In the genomic region with DNA sequence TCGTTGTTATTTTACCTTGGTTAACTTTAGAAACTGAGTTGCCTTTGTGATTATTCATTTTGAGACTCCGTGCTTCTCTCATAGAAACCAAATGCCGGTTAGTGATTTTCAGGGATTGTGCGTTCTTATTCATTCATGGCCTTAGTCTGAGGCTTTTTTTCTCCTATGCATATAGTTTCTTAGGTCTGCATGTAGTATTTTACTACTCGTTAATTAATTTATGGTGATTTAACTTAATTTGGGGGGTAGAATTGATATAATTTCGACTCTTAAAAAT, we compare ENCODE assay signal across 8 mouse cellular contexts. TPM values are rescaled to one million over a fixed set of nuclear protein-coding genes. Genes with fewer than 3 reads are reported as not detected.
DNase-seq lines count a peak whose midpoint lies in the region; ATAC-seq lines count a peak whose summit lies in the region.

No protein-coding gene starts in this region.

- H3K9me3 ChIP-seq in lung, embryonic 16.5 days (ENCODE audit: control insufficient read depth, low read length) = no peaks in the 10 kb centered on the region
- no peaks in the 10 kb centered on the region for H3K9me3 ChIP-seq in forebrain, embryonic 13.5 days (replicated peaks)
- no peaks in the 10 kb centered on the region for H3K9me3 ChIP-seq in limb, embryonic 13.5 days
- no peaks in the 10 kb centered on the region for H3K9me3 ChIP-seq in stomach, embryonic 15.5 days

- no peak overlapping the region for H3K27ac ChIP-seq in lung, embryonic 16.5 days (ENCODE audit: low read length)
- peak overlapping the region; percentile 100 for H3K27ac ChIP-seq in forebrain, embryonic 13.5 days
- H3K27ac ChIP-seq in limb, embryonic 13.5 days = peak overlapping the region; percentile 99; the same call in 1 of the 2 replicates
- no peak overlapping the region for H3K27ac ChIP-seq in stomach, embryonic 15.5 days

- H3K27me3 ChIP-seq in lung, embryonic 16.5 days (ENCODE audit: control insufficient read depth, insufficient read depth, low read depth, low read length) = no peaks in the 10 kb centered on the region
- no peaks in the 10 kb centered on the region for H3K27me3 ChIP-seq in forebrain, embryonic 13.5 days
- H3K27me3 ChIP-seq in limb, embryonic 13.5 days = no peaks in the 10 kb centered on the region
- H3K27me3 ChIP-seq in stomach, embryonic 15.5 days (replicated peaks) = no peaks in the 10 kb centered on the region

- peaks cover 9% of the 10 kb centered on the region for H3K4me1 ChIP-seq in lung, embryonic 16.5 days (replicated peaks; ENCODE audit: control insufficient read depth, insufficient read depth, low read length)
- H3K4me1 ChIP-seq in forebrain, embryonic 13.5 days = peaks cover 17% of the 10 kb centered on the region
- H3K4me1 ChIP-seq in limb, embryonic 13.5 days = peaks cover 10% of the 10 kb centered on the region
- peaks cover 5% of the 10 kb centered on the region; the same call in 1 of the 2 replicates for H3K4me1 ChIP-seq in stomach, embryonic 15.5 days

- H3K4me2 ChIP-seq in lung, embryonic 16.5 days (ENCODE audit: low read depth, low read length) = peak overlapping the region; percentile 61
- H3K4me2 ChIP-seq in forebrain, embryonic 13.5 days = peak overlapping the region; percentile 60
- H3K4me2 ChIP-seq in limb, embryonic 13.5 days (replicated peaks) = peak overlapping the region; percentile 68
- H3K4me2 ChIP-seq in stomach, embryonic 15.5 days = peak overlapping the region; percentile 75

- peak overlapping the region; percentile 81 for H3K9ac ChIP-seq in lung, embryonic 16.5 days (ENCODE audit: low read length)
- peak overlapping the region; percentile 96 for H3K9ac ChIP-seq in forebrain, embryonic 13.5 days
- peak overlapping the region; percentile 92 for H3K9ac ChIP-seq in limb, embryonic 13.5 days
- peak overlapping the region; percentile 47; the same call in 1 of the 2 replicates for H3K9ac ChIP-seq in stomach, embryonic 15.5 days

- peak overlapping the region; percentile 69 for H3K4me3 ChIP-seq in lung, embryonic 16.5 days (ENCODE audit: low read length)
- peak overlapping the region; percentile 73 for H3K4me3 ChIP-seq in forebrain, embryonic 13.5 days
- H3K4me3 ChIP-seq in limb, embryonic 13.5 days = peak overlapping the region; percentile 68
- H3K4me3 ChIP-seq in stomach, embryonic 15.5 days (replicated peaks) = peak overlapping the region; percentile 68

- ATAC-seq in lung, embryonic 16.5 days (ENCODE audit: low read depth) = no peak
- no peak for ATAC-seq in forebrain, embryonic 13.5 days
- ATAC-seq in limb, embryonic 13.5 days (ENCODE audit: low FRiP score, low read depth) = no peak
- no peak for ATAC-seq in stomach, embryonic 15.5 days (ENCODE audit: insufficient read depth, low FRiP score, low read depth)
- ATAC-seq in monocyte, adult 5-6 weeks (replicated peaks; ENCODE audit: insufficient number of reproducible peaks, low FRiP score, low TSS enrichment, poor library complexity, severe bottlenecking) = no peak

- no peak for DNase-seq in lung, postnatal 14 days
- no peak for DNase-seq in frontal cortex, postnatal 10 days (ENCODE audit: low spot score in 2 of 2)
- DNase-seq in spleen, postnatal 4 days (ENCODE audit: low spot score in 2 of 2) = no peak

- 2% methylated on average over 6 of the region's 6 CpGs for WGBS in lung, embryonic 16.5 days
- WGBS in forebrain, embryonic 13.5 days = 1% methylated on average over 6 of the region's 6 CpGs
- 4% methylated on average over 6 of the region's 6 CpGs for WGBS in limb, embryonic 13.5 days
- WGBS in stomach, embryonic 15.5 days = 8% methylated on average over 6 of the region's 6 CpGs

- H3K36me3 ChIP-seq in lung, embryonic 16.5 days (ENCODE audit: control insufficient read depth, insufficient read depth, low read length) = no peaks in the 10 kb centered on the region
- H3K36me3 ChIP-seq in forebrain, embryonic 13.5 days (ENCODE audit: poor library complexity, severe bottlenecking) = no peaks in the 10 kb centered on the region
- H3K36me3 ChIP-seq in limb, embryonic 13.5 days = no peaks in the 10 kb centered on the region
- no peaks in the 10 kb centered on the region for H3K36me3 ChIP-seq in stomach, embryonic 15.5 days

RNA-seq across cellular contexts. Expression of a gene that starts 1.4 kb away (rescaled TPM):
- polyA plus RNA-seq in lung, embryonic 16.5 days (2015; fragmentation: Nextera tagmentation; extraction: Ambion mirVana) = 23.6 and 25.3 TPM in 2 replicates
- 81.8 and 85.3 TPM in 2 replicates for polyA plus RNA-seq in forebrain, embryonic 13.5 days (2015; fragmentation: Nextera tagmentation; extraction: Ambion mirVana)
- polyA plus RNA-seq in limb, embryonic 13.5 days (2015; fragmentation: Nextera tagmentation; extraction: Ambion mirVana) = 25.3 and 27.9 TPM in 2 replicates
- polyA plus RNA-seq in stomach, embryonic 15.5 days (2015; fragmentation: Nextera tagmentation; extraction: Ambion mirVana) = 9.3 and 12.2 TPM in 2 replicates
- 0.87 to 2.9 TPM in 2 of 3 replicates, not detected in the other for total RNA-seq in monocyte, adult 5-6 weeks (2017)

RNA-seq across cellular contexts. Expression of a gene that starts 49.6 kb away (rescaled TPM):
- not detected in 2 replicates for polyA plus RNA-seq in lung, embryonic 16.5 days (2015; fragmentation: Nextera tagmentation; extraction: Ambion mirVana)
- not detected in 2 replicates for polyA plus RNA-seq in forebrain, embryonic 13.5 days (2015; fragmentation: Nextera tagmentation; extraction: Ambion mirVana)
- polyA plus RNA-seq in limb, embryonic 13.5 days (2015; fragmentation: Nextera tagmentation; extraction: Ambion mirVana) = not detected in 2 replicates
- not detected in 2 replicates for polyA plus RNA-seq in stomach, embryonic 15.5 days (2015; fragmentation: Nextera tagmentation; extraction: Ambion mirVana)
- total RNA-seq in monocyte, adult 5-6 weeks (2017) = 0.76 TPM in 1 of 3 replicates, not detected in the others

RNA-seq across cellular contexts. Expression of a gene that starts 49.6 kb away (rescaled TPM):
- polyA plus RNA-seq in lung, embryonic 16.5 days (2015; fragmentation: Nextera tagmentation; extraction: Ambion mirVana) = not detected in 2 replicates
- polyA plus RNA-seq in forebrain, embryonic 13.5 days (2015; fragmentation: Nextera tagmentation; extraction: Ambion mirVana) = not detected in 2 replicates
- not detected in 2 replicates for polyA plus RNA-seq in limb, embryonic 13.5 days (2015; fragmentation: Nextera tagmentation; extraction: Ambion mirVana)
- polyA plus RNA-seq in stomach, embryonic 15.5 days (2015; fragmentation: Nextera tagmentation; extraction: Ambion mirVana) = not detected in 2 replicates
- not detected in 3 replicates for total RNA-seq in monocyte, adult 5-6 weeks (2017)

RNA-seq across cellular contexts. Expression of a gene that starts 55.4 kb away (rescaled TPM):
- 22.6 and 25.9 TPM in 2 replicates for polyA plus RNA-seq in lung, embryonic 16.5 days (2015; fragmentation: Nextera tagmentation; extraction: Ambion mirVana)
- 0.22 TPM in 1 of 2 replicates, not detected in the other for polyA plus RNA-seq in forebrain, embryonic 13.5 days (2015; fragmentation: Nextera tagmentation; extraction: Ambion mirVana)
- 0.10 TPM in 1 of 2 replicates, not detected in the other for polyA plus RNA-seq in limb, embryonic 13.5 days (2015; fragmentation: Nextera tagmentation; extraction: Ambion mirVana)
- 47.5 and 50.8 TPM in 2 replicates for polyA plus RNA-seq in stomach, embryonic 15.5 days (2015; fragmentation: Nextera tagmentation; extraction: Ambion mirVana)
- total RNA-seq in monocyte, adult 5-6 weeks (2017) = not detected in 3 replicates

Comparison
In these comparisons a context has a peak if more than half of its experiments do, and no peak if none do; other contexts are left out.
1. H3K27ac ChIP-seq: peak in forebrain, embryonic 13.5 days (single experiment) and limb, embryonic 13.5 days (single experiment); none in lung, embryonic 16.5 days (single experiment) and stomach, embryonic 15.5 days (single experiment).
2. Peak in every context shown above with its lines, with median percentiles within 50 percentile points of each other: H3K4me2 ChIP-seq, H3K4me3 ChIP-seq and H3K9ac ChIP-seq.